Mouse (Mus musculus) thymus, postnatal 36 days (tissue): ENCODE measurements around the gene Klk1.
A peak's percentile ranks its signal among the peaks of the same experiment; 100 is the strongest.
"Not testable (repeated sequence)": the region's sequence is repeated elsewhere in the genome, so short reads cannot be mapped to it uniquely, and the experiment has no call there.

Source experiments
- DNase-seq, 2 experiments: peaks; one replicate each; pipeline ENCODE4 v3.0.0; 2022; ENCODE audit warnings: mixed read lengths in 2 of 2

The Klk1 gene

GRCm38 (mm10) chr7:44225076-44225475 lies at the start of gene Klk1:
Klk1 (plus strand) TSS chr7:44225360.
- DNase-seq: no peak

DNA sequence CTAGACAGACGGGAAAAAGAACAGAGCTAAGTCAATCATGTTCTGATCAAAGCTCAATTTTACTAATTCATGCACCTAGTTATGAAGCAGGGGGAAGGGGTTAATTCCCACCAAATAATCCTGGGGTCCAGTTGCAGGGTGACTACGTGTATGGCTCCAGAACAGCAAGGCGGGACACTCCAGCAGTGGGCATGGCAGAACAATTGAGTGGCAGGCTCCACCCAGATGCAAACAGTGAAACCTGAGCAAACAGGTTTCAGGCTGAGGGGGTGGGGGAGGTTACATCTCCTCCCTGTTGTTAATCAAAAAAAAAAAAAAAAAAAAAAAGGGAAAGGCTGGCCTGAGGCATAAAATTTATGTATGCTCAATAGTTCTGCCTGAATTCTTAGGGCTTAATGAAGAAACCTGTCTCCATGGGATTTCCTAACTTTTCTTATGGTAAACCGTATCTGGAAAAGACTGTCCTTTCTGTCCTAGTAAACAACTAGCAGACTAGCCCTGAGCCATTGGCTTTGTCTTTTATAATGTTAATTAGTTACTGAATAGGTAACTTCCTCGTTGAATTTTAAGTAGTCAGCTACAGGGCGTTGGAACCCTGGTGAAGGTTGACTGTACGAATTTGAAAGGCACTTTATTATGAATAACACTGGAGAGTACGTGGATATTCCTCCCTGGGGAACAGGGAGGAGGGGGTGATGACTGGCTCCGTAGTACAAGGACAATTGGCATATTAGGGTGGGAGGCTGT lies 45.7 kb upstream of the Klk1 start:
- DNase-seq: no peak

GRCm38 (mm10) chr7:44186516-44186915 lies 38.6 kb upstream of the Klk1 start:
- not testable (repeated sequence) for DNase-seq

- DNase-seq: not testable (repeated sequence)
Measured at GRCm38 (mm10) chr7:44187936-44188335, 37.2 kb upstream of the Klk1 start, which contains the start of gene Klk1b24. Klk1b24 (plus strand) TSS chr7:44188236.

GRCm38 (mm10) chr7:44193466-44193865 lies 31.7 kb upstream of the Klk1 start:
- not testable (repeated sequence) for DNase-seq

- no peak for DNase-seq
Measured at GRCm38 (mm10) chr7:44197891-44198290, 27.3 kb upstream of the Klk1 start, which contains the start of gene Klk1b3. Klk1b3 (plus strand) TSS chr7:44198191.

DNA sequence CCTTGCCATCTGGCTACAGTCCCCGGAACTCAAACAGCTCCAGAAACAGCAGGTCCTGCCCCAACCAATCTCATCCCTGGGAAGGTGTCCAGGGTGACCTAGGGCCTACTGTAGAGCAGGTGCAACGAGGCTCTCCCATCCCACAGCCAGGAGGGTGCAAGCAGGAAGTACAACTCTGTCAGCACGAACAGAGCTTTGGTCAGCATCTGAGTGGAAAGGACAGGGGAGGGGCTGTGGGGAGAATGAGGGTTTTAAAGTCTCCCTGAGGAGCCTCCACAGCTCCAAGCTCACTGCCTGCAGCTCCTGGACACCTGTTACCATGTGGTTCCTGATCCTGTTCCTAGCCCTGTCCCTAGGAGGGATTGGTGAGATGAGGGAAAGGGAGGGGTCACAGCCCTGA lies 18.0 kb upstream of the Klk1 start, which contains the start of gene Klk1b4:
Gene Klk1b4, plus strand, starts transcription at position 301 of the 400 bp plus-strand sequence.
- DNase-seq: not testable (repeated sequence)

DNA sequence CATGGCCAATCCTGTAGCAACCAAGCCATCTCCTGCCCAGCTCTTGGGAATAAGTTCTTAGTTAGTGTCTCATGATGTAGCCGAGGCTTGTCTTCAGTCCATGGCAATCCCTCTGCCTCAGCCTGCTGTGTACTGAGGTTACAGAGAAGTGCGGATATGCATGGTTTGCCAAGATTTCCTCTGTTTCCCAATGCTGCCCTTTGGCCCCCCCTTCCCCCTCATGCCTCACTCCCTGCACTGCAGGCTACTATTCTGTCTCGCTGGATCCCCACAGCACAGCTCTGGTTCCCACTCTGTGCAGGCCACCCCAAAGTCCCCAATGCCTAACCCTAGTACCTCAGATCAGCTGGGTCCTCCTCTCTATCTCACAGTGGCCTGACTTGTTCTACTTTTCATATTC lies 16.9 kb upstream of the Klk1 start:
- DNase-seq: no peak

DNA sequence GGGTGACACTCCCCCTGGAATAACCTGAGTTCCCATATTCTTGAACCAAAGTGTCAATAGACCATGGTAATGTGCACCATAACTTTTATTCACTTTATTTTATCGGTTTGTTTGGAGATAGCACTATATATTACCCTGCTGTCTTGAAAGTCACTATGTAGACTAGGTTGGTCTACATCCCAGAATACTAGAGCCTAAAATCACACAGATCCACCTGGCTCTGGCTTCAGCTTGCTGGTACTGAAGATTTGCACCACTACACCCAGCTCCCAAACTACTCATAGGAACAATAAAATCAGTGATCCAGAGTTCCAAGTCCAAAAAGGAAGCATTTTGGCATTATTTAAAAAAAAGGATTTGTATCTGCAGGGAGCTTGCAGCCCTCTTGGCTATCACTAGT lies 9.5 kb upstream of the Klk1 start, which contains the start of gene Klk1b5:
Gene Klk1b5, plus strand, starts transcription at position 301 of the 400 bp plus-strand sequence.
- DNase-seq: no peak

- DNase-seq: not testable (repeated sequence)
Measured at GRCm38 (mm10) chr7:44221601-44222000, 3.6 kb upstream of the Klk1 start.

- not testable (repeated sequence) for DNase-seq
Measured at GRCm38 (mm10) chr7:44222335-44222734, 2.8 kb upstream of the Klk1 start.

DNA sequence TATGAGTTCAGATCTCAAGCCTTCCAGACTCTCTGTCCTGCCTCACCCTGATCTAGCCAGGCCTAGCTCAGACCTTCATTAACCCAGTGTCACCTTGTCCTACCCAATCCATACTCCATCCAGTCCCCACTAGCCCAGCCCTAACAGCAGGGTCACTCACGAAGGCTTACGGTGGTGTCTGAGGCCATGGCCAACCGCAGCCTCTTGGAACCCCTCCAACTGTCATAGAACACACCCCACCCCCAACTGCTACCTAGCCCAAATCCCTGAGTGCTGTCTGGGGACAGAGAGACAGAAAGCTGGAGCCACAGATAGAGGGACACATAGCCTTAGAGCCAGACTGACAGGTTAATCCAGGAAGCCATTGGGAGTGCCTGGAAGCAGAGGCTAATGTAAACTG lies 10.7 kb downstream of the Klk1 start, which contains the start of gene Gm36864:
Gene Gm36864, plus strand, starts transcription at position 269 of the 400 bp plus-strand sequence.
- no peak for DNase-seq

- no peak for DNase-seq
Measured at GRCm38 (mm10) chr7:44239913-44240312, 14.8 kb downstream of the Klk1 start.

DNA sequence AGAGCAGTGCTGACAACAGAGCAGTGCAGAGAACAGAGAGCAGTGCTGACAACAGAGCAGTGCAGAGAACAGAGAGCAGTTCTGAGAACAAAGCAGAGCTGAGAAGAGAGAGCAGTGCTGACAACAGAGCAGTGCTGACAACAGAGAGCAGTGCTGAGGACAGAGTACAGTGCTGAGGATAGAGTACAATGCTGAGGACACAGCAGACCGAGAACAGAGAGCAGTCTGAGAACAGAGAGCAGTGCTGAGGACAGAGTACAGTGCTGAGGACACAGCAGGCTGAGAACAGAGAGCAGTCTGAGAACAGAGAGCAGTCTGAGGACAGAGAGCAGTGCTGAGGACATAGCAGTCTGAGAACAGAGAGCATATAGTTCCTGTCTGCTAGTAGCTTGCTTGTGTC lies 15.6 kb downstream of the Klk1 start:
- no peak for DNase-seq

DNA sequence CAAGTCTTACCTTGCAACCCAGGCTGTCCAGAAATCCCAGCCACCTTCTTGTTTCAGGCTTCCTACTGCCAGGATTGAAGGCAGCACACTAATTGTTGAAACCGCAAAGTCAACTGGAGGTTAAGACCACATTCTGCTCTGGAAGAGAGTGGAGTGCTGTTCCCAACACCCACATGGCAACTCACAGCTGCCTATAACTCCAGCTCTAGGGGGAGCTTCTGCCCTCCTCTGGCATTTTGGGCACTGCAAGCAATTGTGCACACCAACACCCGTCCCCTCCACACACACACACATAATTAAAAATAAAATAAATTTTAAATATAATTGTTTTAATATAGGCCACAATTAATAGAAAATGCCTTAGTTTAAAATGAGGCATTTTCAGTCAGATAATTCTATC lies 16.0 kb downstream of the Klk1 start:
- DNase-seq: no peak

DNA sequence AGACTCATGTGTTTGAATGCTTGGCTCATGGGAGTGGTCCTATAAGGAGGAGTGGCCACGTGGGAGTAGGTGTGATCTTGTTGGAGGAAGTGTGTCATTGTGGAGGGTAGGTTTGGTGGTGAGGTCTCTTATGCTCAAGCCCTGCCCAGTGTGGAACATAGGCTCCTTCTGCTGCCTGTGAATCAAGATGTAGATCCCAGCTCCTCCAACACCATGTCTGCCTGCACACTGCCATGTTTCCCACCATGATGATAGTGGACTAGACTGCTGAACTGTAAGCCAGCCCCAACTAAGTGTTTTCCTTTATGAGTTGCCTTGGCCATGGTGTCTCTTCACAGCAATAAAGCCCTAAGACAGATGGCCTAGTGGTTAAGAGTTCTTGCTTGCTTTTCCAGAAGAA lies 18.9 kb downstream of the Klk1 start:
- no peak for DNase-seq

DNA sequence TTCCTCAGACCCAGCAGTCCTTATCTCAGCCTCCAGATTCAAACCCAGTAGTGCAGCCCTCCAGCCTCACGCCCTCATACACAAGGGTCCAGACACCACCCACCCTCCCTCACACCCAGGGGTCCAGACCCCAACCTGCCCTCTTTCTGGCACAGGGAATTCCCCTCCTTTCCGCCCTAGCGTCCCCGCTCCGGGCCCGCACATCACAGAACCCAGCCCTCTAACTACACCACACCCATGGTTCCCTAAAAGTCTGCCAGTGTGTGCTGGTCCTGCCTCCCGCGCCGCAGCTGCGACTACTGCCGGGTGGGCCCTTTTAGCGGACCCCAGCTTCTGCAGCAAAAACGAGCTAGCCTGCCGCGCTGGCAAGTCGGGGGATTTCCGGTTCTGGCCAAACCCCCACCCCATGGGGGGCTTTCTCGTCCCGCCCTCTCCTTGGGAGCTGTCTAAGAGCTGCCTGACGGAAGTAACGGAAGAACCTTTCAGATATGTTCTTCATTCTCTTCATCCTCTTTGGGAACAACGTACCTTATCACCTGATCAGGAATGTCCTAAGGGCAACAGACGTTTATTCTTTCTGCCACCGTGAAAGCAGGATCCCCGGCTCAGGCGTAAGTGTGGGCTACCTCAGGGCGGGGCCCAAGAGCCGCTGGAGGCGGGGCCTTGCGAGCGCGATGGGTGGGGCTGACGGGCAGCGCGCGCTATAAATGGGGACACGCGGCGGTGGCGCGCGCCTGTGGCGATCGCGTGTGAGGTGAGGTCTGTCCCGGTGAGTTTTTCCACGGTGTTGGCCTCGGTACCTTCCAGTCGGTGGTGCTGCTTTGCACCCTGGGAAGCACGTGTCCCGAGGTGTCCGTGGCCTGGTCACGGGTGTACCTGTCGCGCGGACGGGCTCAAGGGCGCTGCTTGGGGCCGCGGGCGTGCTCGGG lies 21.2 kb downstream of the Klk1 start, which contains the start of the genes 1700028J19Rik and 2410002F23Rik:
Gene 1700028J19Rik, minus strand, starts transcription at position 641 of the 929 bp plus-strand sequence.
Gene 2410002F23Rik, plus strand, starts transcription at position 668 of the 929 bp plus-strand sequence.
- DNase-seq: peak; percentile 91 to 92

GRCm38 (mm10) chr7:44246984-44247470 lies 21.9 kb downstream of the Klk1 start:
- DNase-seq: peak in 1 of 2 experiments; percentile 60

DNA sequence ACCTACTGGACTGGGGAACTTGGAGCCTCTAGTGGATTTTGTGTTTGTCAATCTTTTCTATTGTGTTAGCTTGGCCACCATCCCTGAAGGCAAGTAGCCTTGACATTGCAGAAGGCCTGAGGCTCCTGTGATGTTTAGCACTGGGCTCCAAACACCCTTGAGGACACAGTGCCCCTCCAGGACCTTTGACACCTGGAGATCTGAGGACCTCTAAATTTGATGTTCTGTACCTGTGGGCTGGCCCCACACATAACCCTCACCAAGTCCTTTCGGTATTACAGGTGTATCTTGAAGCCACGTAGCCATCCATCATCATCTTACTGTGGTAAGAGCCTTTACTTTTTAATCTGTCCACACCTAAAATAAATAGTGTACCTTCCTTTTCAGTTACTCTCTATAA lies 22.8 kb downstream of the Klk1 start:
- no peak for DNase-seq

GRCm38 (mm10) chr7:44249248-44249647 lies 24.1 kb downstream of the Klk1 start:
- DNase-seq: no peak

- not testable (repeated sequence) for DNase-seq
Measured at GRCm38 (mm10) chr7:44250732-44251275, 25.6 kb downstream of the Klk1 start.

DNA sequence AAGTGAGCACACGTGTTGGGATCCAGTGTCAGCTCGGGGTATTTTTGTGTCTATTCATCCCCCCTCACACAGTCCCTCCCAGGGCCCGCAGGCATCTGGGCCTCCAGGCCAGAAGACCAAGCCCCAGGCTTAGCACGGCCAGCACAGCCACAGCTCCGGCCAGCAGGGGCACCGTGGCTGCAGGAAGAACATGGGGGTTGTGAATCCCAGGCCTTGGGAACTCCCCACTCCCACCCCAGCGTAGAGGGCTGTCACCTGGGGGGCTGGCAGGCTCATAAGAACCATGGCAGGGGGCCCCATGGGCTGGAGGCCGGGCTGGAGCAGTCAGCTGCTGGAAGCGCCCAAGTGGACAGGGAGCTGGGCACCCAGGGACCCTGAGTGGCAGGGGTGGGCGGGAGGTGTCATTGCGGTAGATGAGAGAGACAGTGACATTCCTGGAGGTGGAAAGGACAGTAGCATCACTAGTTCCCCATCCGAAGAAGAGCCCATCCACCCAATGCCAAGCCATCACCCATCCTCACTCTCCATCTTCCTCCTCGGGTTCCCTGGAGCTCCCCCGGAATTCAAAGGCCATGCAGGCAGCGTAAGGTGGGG lies 28.0 kb downstream of the Klk1 start:
- DNase-seq: no peak
